Mouse (Mus musculus): ENCODE measurements around the gene Yipf3.

DNA sequence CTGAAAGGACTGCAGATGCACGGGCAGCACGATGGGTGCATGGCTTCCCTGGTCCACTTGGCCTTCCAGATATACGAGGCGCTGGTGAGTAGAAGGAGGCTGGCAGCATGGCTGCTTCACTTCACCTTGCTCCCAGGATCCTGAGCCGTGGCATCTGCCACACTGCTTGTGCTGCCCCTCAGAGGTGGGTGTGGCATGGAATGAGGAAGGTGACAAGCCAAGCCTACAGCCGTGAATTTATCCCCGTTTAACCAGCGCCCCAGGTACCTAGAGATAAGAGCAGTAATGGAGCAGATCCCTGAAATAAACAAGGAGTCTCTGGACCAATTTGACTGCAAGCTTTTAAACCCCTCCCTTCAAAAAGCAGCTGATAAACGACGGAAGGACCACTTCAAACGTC, 6.4 kb upstream of the Yipf3 start:
- TF ChIP-seq CTCF (IDR thresholded peaks at IDR 0.05; ENCODE audit: borderline replicate concordance, control insufficient read depth, extremely low read depth, insufficient read depth, low read length, poor library complexity) = no peak
- no peak for TF ChIP-seq POLR2A (IDR thresholded peaks at IDR 0.05; ENCODE audit: control insufficient read depth, extremely low read depth, insufficient read depth, low read length, poor library complexity)
